In genomic region chr6:145309025-145309424, GRCm38 (mm10) we compare ENCODE assay signal across 31 mouse cellular contexts.
"Had no signal": no experiment of that assay in that cellular context is flagged by ENCODE, and none has a peak within 500 bp of the region (broad histone marks: within the 10 kb centered on the region; RNA-seq: fewer than 3 reads in every experiment).

No protein-coding gene starts in this region.

- ATAC-seq: liver, embryonic 12.5 days; liver, postnatal 0 days; lung, postnatal 0 days; midbrain, embryonic 13.5 days; midbrain, embryonic 15.5 days; midbrain, embryonic 16.5 days had no signal

- H3K27ac ChIP-seq: limb, embryonic 10.5 days; limb, embryonic 12.5 days; limb, embryonic 13.5 days; limb, embryonic 15.5 days; liver, embryonic 12.5 days; liver, embryonic 13.5 days; liver, embryonic 14.5 days; liver, embryonic 15.5 days; lung, embryonic 15.5 days; macrophage; midbrain, embryonic 10.5 days; midbrain, embryonic 12.5 days; midbrain, embryonic 13.5 days; midbrain, embryonic 15.5 days had no signal

- H3K4me3 ChIP-seq: limb, embryonic 10.5 days; limb, embryonic 12.5 days; limb, embryonic 13.5 days; limb, embryonic 15.5 days; liver, embryonic 12.5 days; liver, embryonic 13.5 days; liver, embryonic 15.5 days; lung, embryonic 15.5 days; megakaryocyte, embryonic 14.5 days; midbrain, embryonic 10.5 days; midbrain, embryonic 12.5 days; midbrain, embryonic 13.5 days; midbrain, embryonic 15.5 days; myocyte had no signal

- H3K9ac ChIP-seq: limb, embryonic 12.5 days; limb, embryonic 13.5 days; limb, embryonic 15.5 days; liver, embryonic 12.5 days; liver, embryonic 13.5 days; liver, embryonic 14.5 days; liver, embryonic 15.5 days; liver, postnatal 0 days; lung, embryonic 14.5 days; lung, embryonic 15.5 days; midbrain, embryonic 12.5 days; midbrain, embryonic 13.5 days; midbrain, embryonic 15.5 days had no signal

- H3K9me3 ChIP-seq: limb, embryonic 10.5 days; limb, embryonic 12.5 days; limb, embryonic 13.5 days; limb, embryonic 15.5 days; liver, embryonic 12.5 days; liver, embryonic 13.5 days; liver, embryonic 15.5 days; lung, embryonic 15.5 days; midbrain, embryonic 10.5 days; midbrain, embryonic 12.5 days; midbrain, embryonic 13.5 days; midbrain, embryonic 15.5 days had no signal

- H3K4me1 ChIP-seq: limb, embryonic 13.5 days; limb, embryonic 15.5 days had no signal

- H3K27me3 ChIP-seq: limb, embryonic 12.5 days; limb, embryonic 13.5 days; limb, embryonic 15.5 days; liver, embryonic 12.5 days; liver, embryonic 13.5 days; liver, embryonic 15.5 days; lung, embryonic 15.5 days; megakaryocyte, embryonic 14.5 days; midbrain, embryonic 12.5 days; midbrain, embryonic 13.5 days; midbrain, embryonic 15.5 days had no signal

- H3K4me2 ChIP-seq: limb, embryonic 12.5 days; limb, embryonic 13.5 days; limb, embryonic 15.5 days; liver, embryonic 11.5 days; liver, embryonic 12.5 days; liver, embryonic 13.5 days; liver, embryonic 15.5 days; lung, embryonic 14.5 days; lung, embryonic 15.5 days; midbrain, embryonic 11.5 days; midbrain, embryonic 12.5 days; midbrain, embryonic 13.5 days; midbrain, embryonic 15.5 days had no signal

- H3K36me3 ChIP-seq: limb, embryonic 10.5 days; limb, embryonic 12.5 days; limb, embryonic 13.5 days; limb, embryonic 15.5 days; liver, embryonic 15.5 days; lung, embryonic 15.5 days; midbrain, embryonic 10.5 days; midbrain, embryonic 12.5 days; midbrain, embryonic 13.5 days; midbrain, embryonic 15.5 days had no signal

- DNase-seq: left cerebral cortex, postnatal 4 days; liver; liver, embryonic 13.5 days; liver, postnatal 0 days; lung, adult 18-20 months; lung, adult 2 months; lung, embryonic 14.5 days; lung, postnatal 10 days; lung, postnatal 14 days; lung, postnatal 36 days; lung, postnatal 4 days; midbrain, embryonic 14.5 days had no signal
